Mouse (Mus musculus): ENCODE data around the gene Ctdnep1.
A peak's percentile ranks its signal among the peaks of the same experiment; 100 is the strongest.
"Not testable (repeated sequence)": the region's sequence is repeated elsewhere in the genome, so short reads cannot be mapped to it uniquely, and the experiment has no call there.

Ctdnep1 gene

GRCm38 (mm10) chr11:70013408-70013807, 32.5 kb downstream of the Ctdnep1 start:
- DNase-seq: no peak

- DNase-seq: no peak
These were observed 33.1 kb downstream of the Ctdnep1 start for GRCm38 (mm10) chr11:70014051-70014450.

GRCm38 (mm10) chr11:70014880-70015558, 34.1 kb downstream of the Ctdnep1 start, which contains the start of gene Acadvl:
Acadvl (minus strand) TSS chr11:70015411.
- DNase-seq: peak; percentile 94

GRCm38 (mm10) chr11:70015677-70016076, 34.7 kb downstream of the Ctdnep1 start:
- no peak for DNase-seq

- not testable (repeated sequence) for DNase-seq
These were observed 35.2 kb downstream of the Ctdnep1 start for GRCm38 (mm10) chr11:70016177-70016576.

GRCm38 (mm10) chr11:70016669-70017068, 35.7 kb downstream of the Ctdnep1 start, which contains the start of gene Dlg4:
Dlg4 (plus strand) TSS chr11:70016942.
- DNase-seq: no peak

- no peak for DNase-seq
These were observed 36.3 kb downstream of the Ctdnep1 start for GRCm38 (mm10) chr11:70017199-70017767.

- DNase-seq: peak; percentile 64
These were observed 37.4 kb downstream of the Ctdnep1 start for GRCm38 (mm10) chr11:70018131-70018990.

- DNase-seq: no peak
These were observed 38.6 kb downstream of the Ctdnep1 start for GRCm38 (mm10) chr11:70019495-70020021.

- DNase-seq: no peak
These were observed 39.2 kb downstream of the Ctdnep1 start for GRCm38 (mm10) chr11:70020022-70020631.

GRCm38 (mm10) chr11:70020731-70021263, 39.8 kb downstream of the Ctdnep1 start:
- DNase-seq: peak; percentile 84

GRCm38 (mm10) chr11:70021264-70022132, 40.5 kb downstream of the Ctdnep1 start:
- DNase-seq: peak; percentile 97

- no peak for DNase-seq
These were observed 42.7 kb downstream of the Ctdnep1 start for GRCm38 (mm10) chr11:70023481-70024150.

- DNase-seq: no peak
These were observed 43.2 kb downstream of the Ctdnep1 start for GRCm38 (mm10) chr11:70024151-70024514.

GRCm38 (mm10) chr11:70026689-70027088, 45.7 kb downstream of the Ctdnep1 start:
- peak; percentile 65 for DNase-seq

GRCm38 (mm10) chr11:70027397-70027796, 46.4 kb downstream of the Ctdnep1 start:
- no peak for DNase-seq

- DNase-seq: no peak
These were observed 47.6 kb downstream of the Ctdnep1 start for GRCm38 (mm10) chr11:70028401-70029129.

- peak; percentile 65 for DNase-seq
These were observed 48.3 kb downstream of the Ctdnep1 start for GRCm38 (mm10) chr11:70029130-70029801.

GRCm38 (mm10) chr11:70029829-70030550, 49.0 kb downstream of the Ctdnep1 start:
- no peak for DNase-seq
